Mouse (Mus musculus) limb, embryonic 11.5 days (tissue): ENCODE data around the gene Sned1. TPM values are rescaled to one million over a fixed set of nuclear protein-coding genes. Genes with fewer than 3 reads are reported as not detected.

Experiments
- ATAC-seq: fragments of 200-750 bp; cut with Nextera tagmentation; 2 replicates; pipeline ENCODE4 v1.8.0; 2017; ENCODE audit warnings: low read depth; ENCODE audit not compliant: insufficient number of reproducible peaks, low FRiP score, low TSS enrichment
- DNase-seq: peaks from one replicate; pipeline ENCODE4 v3.0.0-alpha.2; 2015; ENCODE audit warnings: low spot score
- H3K27ac ChIP-seq: fragments of 300-500 bp; sonication (generic); replicated peaks from 2 replicates; pipeline ENCODE4 v1.5.1; 2014; ENCODE audit warnings: low read depth, mild to moderate bottlenecking, low read length
- H3K27me3 ChIP-seq: fragments of 300-500 bp; sonication (generic); 2 replicates; pipeline ENCODE4 v1.6.1; 2014; ENCODE audit warnings: mild to moderate bottlenecking, low read length, mixed read lengths; ENCODE audit not compliant: control insufficient read depth, insufficient read depth
- H3K36me3 ChIP-seq: fragments of 300-500 bp; sonication (generic); 2 replicates; pipeline ENCODE4 v1.6.1; 2014; ENCODE audit warnings: mild to moderate bottlenecking, low read length, moderate library complexity, mixed read lengths; ENCODE audit not compliant: control insufficient read depth, insufficient read depth
- H3K4me1 ChIP-seq: fragments of 300-500 bp; sonication (generic); 2 replicates; pipeline ENCODE4 v1.6.1; 2014; ENCODE audit warnings: low read length, mixed read lengths; ENCODE audit not compliant: control insufficient read depth, insufficient read depth
- H3K4me2 ChIP-seq: fragments of 300-500 bp; sonication (generic); 2 replicates; pipeline ENCODE4 v1.6.1; 2014; ENCODE audit warnings: low read depth, mild to moderate bottlenecking, moderate library complexity; ENCODE audit not compliant: severe bottlenecking
- H3K4me3 ChIP-seq: fragments of 300-500 bp; sonication (generic); 2 replicates; pipeline ENCODE4 v1.5.1; 2014; ENCODE audit warnings: low read depth, low read length
- H3K9ac ChIP-seq: fragments of 300-500 bp; sonication (generic); 2 replicates; pipeline ENCODE4 v1.6.1; 2014; ENCODE audit warnings: mild to moderate bottlenecking, low read length
- H3K9me3 ChIP-seq: fragments of 300-500 bp; sonication (generic); 2 replicates; pipeline ENCODE4 v1.6.1; 2016; ENCODE audit warnings: low read length; ENCODE audit not compliant: control insufficient read depth
- WGBS: fragments of 180-500 bp; shearing (Covaris S2); extraction: QIAGEN DNeasy Blood & Tissue Kit; methylation state at CpG from one replicate; pipeline ENCODE4 v1.1.7; 2014; 5-methylcytosine and 5-hydroxymethylcytosine counted together
- polyA plus RNA-seq: library from polyadenylated mRNA; unstranded; fragments of >200 nt; fragmentation: Nextera tagmentation; extraction: Ambion mirVana; gene quantifications from 2 replicates; pipeline ENCODE4 v1.2.1, GENCODE M21; 2014

Sned1 gene
- polyA plus RNA-seq, 1 experiment from 2014 or later: 15.0 TPM

GRCm38 (mm10) chr1:93299791-93300190 is 64.2 kb downstream of the Sned1 start:
- DNase-seq (no peak), ATAC-seq (no peak)
- Histone ChIP-seq H3K9me3 (no peaks in the 10 kb centered on the region), H3K4me3 (no peak overlapping the region), H3K4me1 (no peaks in the 10 kb centered on the region), H3K36me3 (peaks cover 27% of the 10 kb centered on the region), H3K9ac (no peak overlapping the region), H3K4me2 (no peak overlapping the region), H3K27ac (no peak overlapping the region), H3K27me3 (no peaks in the 10 kb centered on the region)
- WGBS: 81% methylated on average over 4 of the region's 4 CpGs

- no peak overlapping the region for H3K4me2 ChIP-seq
- WGBS: 83% methylated on average over 3 of the region's 3 CpGs
- DNase-seq: no peak
Observed at GRCm38 (mm10) chr1:93300578-93300977, 64.9 kb downstream of the Sned1 start.

GRCm38 (mm10) chr1:93305581-93306337 is 70.1 kb downstream of the Sned1 start, which contains the start of gene Mterf4:
TSS of gene Mterf4 (minus strand) at chr1:93305915.
- no peak within 1 kb of the TSS for H3K27ac ChIP-seq
- DNase-seq (peak; percentile 90), ATAC-seq (peak; percentile 83)

More at GRCm38 (mm10) chr1:93300578-93300977, 64.9 kb downstream of the Sned1 start:
- peaks cover 25% of the 10 kb centered on the region for H3K36me3 ChIP-seq
- H3K4me1 ChIP-seq: no peaks in the 10 kb centered on the region
- H3K27ac ChIP-seq: no peak overlapping the region
- H3K9me3 ChIP-seq: no peaks in the 10 kb centered on the region
- no peak overlapping the region for H3K9ac ChIP-seq
- H3K27me3 ChIP-seq: no peaks in the 10 kb centered on the region
- H3K4me3 ChIP-seq: no peak overlapping the region
- ATAC-seq: no peak

GRCm38 (mm10) chr1:93323973-93324372 is 88.3 kb downstream of the Sned1 start:
- Histone ChIP-seq H3K27ac (no peak overlapping the region), H3K36me3 (peaks cover 19% of the 10 kb centered on the region), H3K9ac (no peak overlapping the region), H3K4me2 (no peak overlapping the region), H3K4me3 (no peak overlapping the region), H3K27me3 (no peaks in the 10 kb centered on the region), H3K9me3 (no peaks in the 10 kb centered on the region), H3K4me1 (no peaks in the 10 kb centered on the region)
- WGBS: 89% methylated on average over 6 of the region's 6 CpGs
- ATAC-seq (no peak), DNase-seq (no peak)

More at GRCm38 (mm10) chr1:93305581-93306337, 70.1 kb downstream of the Sned1 start, which contains the start of gene Mterf4:
- peak within 1 kb of the TSS; percentile 72 for H3K4me3 ChIP-seq
- H3K36me3 ChIP-seq: peaks cover 18% of the 10 kb centered on the region
- no peaks in the 10 kb centered on the region for H3K9me3 ChIP-seq
- WGBS: 9% methylated on average over 36 of the region's 36 CpGs
- H3K4me2 ChIP-seq: peak within 1 kb of the TSS; percentile 56
- no peaks in the 10 kb centered on the region for H3K27me3 ChIP-seq
- H3K9ac ChIP-seq: peak within 1 kb of the TSS; percentile 75
- no peaks in the 10 kb centered on the region for H3K4me1 ChIP-seq

- WGBS: 94% methylated on average over 3 of the region's 3 CpGs
- Histone ChIP-seq H3K36me3 (peaks cover 9% of the 10 kb centered on the region), H3K9ac (no peak overlapping the region), H3K4me2 (no peak overlapping the region), H3K27ac (no peak overlapping the region), H3K9me3 (no peaks in the 10 kb centered on the region), H3K4me1 (no peaks in the 10 kb centered on the region), H3K27me3 (no peaks in the 10 kb centered on the region), H3K4me3 (no peak overlapping the region)
- no peak for ATAC-seq
- no peak for DNase-seq
Observed at GRCm38 (mm10) chr1:93326446-93326845, 90.8 kb downstream of the Sned1 start.

- H3K4me3 ChIP-seq: no peak overlapping the region
- H3K36me3 ChIP-seq: peaks cover 2% of the 10 kb centered on the region; the same call in 1 of the 2 replicates
- no peaks in the 10 kb centered on the region for H3K4me1 ChIP-seq
- no peak for DNase-seq
- H3K4me2 ChIP-seq: no peak overlapping the region
- no peak overlapping the region for H3K9ac ChIP-seq
- no peak for ATAC-seq
- H3K27ac ChIP-seq: no peak overlapping the region
- 82% methylated on average over 2 of the region's 2 CpGs for WGBS
- no peaks in the 10 kb centered on the region for H3K9me3 ChIP-seq
- no peaks in the 10 kb centered on the region for H3K27me3 ChIP-seq
Observed at GRCm38 (mm10) chr1:93334621-93335020, 99.0 kb downstream of the Sned1 start.

- peaks cover 8% of the 10 kb centered on the region; the same call in 1 of the 2 replicates for H3K4me1 ChIP-seq
- peaks cover 6% of the 10 kb centered on the region for H3K36me3 ChIP-seq
- peak within 1 kb of the TSS; percentile 91 for H3K4me3 ChIP-seq
- H3K9me3 ChIP-seq: no peaks in the 10 kb centered on the region
- H3K27me3 ChIP-seq: no peaks in the 10 kb centered on the region
- under 1% methylated on average over 63 of the region's 63 CpGs for WGBS
- H3K9ac ChIP-seq: peak within 1 kb of the TSS; percentile 86
- DNase-seq (peak; percentile 100), ATAC-seq (peak; percentile 93)
- peak within 1 kb of the TSS; percentile 79 for H3K4me2 ChIP-seq
- H3K27ac ChIP-seq: 0 out of 2 replicates have a peak within 1 kb of the TSS, but pooled peaks have one; percentile 25
Observed at GRCm38 (mm10) chr1:93342648-93343503, 107.2 kb downstream of the Sned1 start, which contains the start of the genes Ppp1r7 and Pask. TSS of gene Ppp1r7 (plus strand) at chr1:93342854. TSS of gene Pask (minus strand) at chr1:93343482.

- DNase-seq (peak; percentile 92), ATAC-seq (peak; percentile 94)
- Histone ChIP-seq H3K36me3 (peaks cover 6% of the 10 kb centered on the region), H3K4me3 (peak overlapping the region; percentile 91), H3K9me3 (no peaks in the 10 kb centered on the region), H3K4me2 (peak overlapping the region; percentile 79), H3K9ac (peak overlapping the region; percentile 86), H3K27ac (no peak overlapping the region), H3K4me1 (peaks cover 8% of the 10 kb centered on the region; the same call in 1 of the 2 replicates), H3K27me3 (no peaks in the 10 kb centered on the region)
- under 1% methylated on average over 39 of the region's 39 CpGs for WGBS
Observed at GRCm38 (mm10) chr1:93343504-93344047, 107.9 kb downstream of the Sned1 start.
